Mouse (Mus musculus): ENCODE measurements around the gene Dyrk3.
"Not testable (repeated sequence)": the region's sequence is repeated elsewhere in the genome, so short reads cannot be mapped to it uniquely, and the experiment has no call there.

The Dyrk3 gene

GRCm38 (mm10) chr1:131138191-131139016, at the start of gene Dyrk3:
Gene Dyrk3 (minus strand): TSS chr1:131138340.
- peak; percentile 93 for DNase-seq

DNA sequence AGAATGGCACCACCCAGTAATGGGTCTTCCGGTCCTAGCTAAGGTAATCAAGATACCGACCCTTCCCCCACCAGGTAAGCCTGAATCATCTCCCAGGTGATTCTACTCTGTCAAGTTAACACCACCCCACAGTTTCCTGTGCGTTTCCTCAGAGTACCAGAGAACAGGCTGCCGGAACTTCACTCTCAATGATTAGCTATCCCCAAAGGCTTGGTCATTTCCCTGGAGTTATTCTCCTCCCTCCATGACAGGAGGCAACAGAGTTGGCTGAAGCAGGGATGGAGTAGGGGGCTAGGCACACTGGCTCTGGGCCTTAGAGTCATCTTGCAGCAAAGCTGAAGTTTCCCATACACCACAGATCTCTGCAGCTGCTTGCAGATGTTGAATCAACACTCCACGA, 49.7 kb upstream of the Dyrk3 start:
- DNase-seq, result no peak

DNA sequence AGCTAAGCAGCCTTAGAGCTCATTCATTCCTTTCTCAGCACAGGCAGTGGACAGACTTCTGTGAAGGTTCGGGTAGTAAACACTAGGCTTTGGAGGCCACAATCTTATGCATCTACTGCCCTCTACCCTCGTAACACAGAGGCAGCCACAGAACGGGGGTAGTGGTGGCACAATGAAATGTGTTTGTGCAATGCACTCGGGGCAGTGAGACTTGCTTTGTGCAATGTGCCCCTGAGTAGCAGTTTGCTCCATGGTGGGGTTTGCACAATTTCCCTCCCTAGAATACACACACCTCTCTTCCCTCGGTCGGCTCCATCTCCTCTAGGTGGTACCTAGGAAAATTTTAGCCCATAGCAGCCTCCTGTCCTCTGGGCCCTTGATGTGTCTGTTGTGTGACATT, 48.9 kb upstream of the Dyrk3 start:
- no peak for DNase-seq

- DNase-seq, result no peak
Measured at GRCm38 (mm10) chr1:131185821-131186506, 47.8 kb upstream of the Dyrk3 start.

DNA sequence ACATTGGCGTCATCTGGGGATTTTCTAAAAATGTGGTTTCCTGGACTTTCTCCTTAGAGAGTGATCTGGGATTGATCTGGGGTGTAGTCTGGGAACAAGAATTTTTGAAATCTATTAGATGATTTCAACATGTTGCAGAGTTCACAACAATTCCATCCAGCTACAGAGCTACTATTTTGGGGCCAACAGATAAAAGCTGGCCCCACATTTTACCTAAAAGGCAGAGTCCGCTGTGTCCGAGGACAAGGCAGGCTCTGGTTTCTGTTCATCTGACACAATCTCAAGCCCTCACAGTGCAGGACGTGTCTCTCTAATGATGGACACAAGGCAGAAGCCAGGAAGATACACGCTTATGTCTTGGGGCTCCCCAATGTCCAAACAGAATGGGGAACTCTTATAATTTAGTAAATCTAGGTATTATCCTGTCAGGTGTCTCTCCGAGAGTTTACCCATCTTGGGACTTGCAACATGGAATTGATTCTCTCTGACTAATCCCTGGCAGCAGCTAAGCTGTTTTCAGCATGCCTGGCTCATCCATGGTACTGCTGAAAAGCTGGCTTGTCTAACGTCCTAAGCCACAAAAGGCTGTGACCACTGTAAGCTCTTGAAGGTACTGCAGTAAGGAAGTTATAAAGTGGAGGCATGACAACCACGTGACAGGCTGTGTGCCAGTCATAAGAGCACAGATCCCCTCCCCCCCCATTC, 47.0 kb upstream of the Dyrk3 start:
- no peak for DNase-seq

GRCm38 (mm10) chr1:131184253-131184955, 46.3 kb upstream of the Dyrk3 start:
- DNase-seq, result no peak

- no peak for DNase-seq
Measured at GRCm38 (mm10) chr1:131183201-131183600, 45.1 kb upstream of the Dyrk3 start.

- peak; percentile 83 for DNase-seq
Measured at GRCm38 (mm10) chr1:131181642-131182527, 43.7 kb upstream of the Dyrk3 start.

DNA sequence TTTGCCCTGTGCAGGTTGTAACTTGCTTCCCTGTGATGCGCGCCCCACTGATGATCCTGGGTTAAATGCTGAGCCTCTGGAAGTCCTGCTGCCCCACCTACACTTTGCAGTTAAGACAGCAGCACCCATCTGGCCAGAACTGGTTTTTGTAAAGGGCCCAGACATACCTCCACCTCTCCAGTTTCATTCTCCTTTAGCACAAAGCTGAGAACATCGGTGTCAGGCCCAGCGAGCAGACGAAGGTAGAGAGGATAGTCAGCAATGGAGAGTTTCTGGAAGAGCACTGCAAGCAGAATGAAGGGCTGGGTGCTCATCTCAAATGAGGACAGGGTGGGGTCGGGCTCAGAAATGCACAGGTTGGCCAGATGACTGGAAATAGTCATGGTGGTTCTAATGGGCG, 42.2 kb upstream of the Dyrk3 start:
- DNase-seq, result no peak

- DNase-seq, result no peak
Measured at GRCm38 (mm10) chr1:131178083-131178482, 39.9 kb upstream of the Dyrk3 start.

- DNase-seq, result no peak
Measured at GRCm38 (mm10) chr1:131177249-131177648, 39.1 kb upstream of the Dyrk3 start.

GRCm38 (mm10) chr1:131175819-131176218, 37.7 kb upstream of the Dyrk3 start:
- no peak for DNase-seq

DNA sequence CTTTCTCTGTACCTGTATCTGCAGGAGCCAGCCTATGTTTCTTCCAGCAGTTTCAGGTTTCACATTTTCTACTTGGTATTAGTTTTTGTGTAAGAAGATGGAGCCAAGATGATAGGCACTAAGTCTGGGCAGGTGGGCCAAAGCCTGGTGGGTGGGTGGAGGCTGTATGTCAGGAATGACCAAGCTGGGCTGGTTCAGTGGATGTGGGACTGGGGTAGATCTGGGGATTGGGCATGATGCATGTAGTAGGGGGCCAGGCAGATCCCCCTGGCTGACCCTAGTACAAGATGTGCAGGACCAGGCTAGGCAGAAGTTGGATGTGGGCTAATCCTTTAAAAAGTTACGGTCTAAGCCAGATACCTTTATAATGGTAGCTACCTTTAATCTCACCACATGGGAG, 37.0 kb upstream of the Dyrk3 start:
- DNase-seq, result no peak

GRCm38 (mm10) chr1:131174299-131174861, 36.2 kb upstream of the Dyrk3 start:
- no peak for DNase-seq

DNA sequence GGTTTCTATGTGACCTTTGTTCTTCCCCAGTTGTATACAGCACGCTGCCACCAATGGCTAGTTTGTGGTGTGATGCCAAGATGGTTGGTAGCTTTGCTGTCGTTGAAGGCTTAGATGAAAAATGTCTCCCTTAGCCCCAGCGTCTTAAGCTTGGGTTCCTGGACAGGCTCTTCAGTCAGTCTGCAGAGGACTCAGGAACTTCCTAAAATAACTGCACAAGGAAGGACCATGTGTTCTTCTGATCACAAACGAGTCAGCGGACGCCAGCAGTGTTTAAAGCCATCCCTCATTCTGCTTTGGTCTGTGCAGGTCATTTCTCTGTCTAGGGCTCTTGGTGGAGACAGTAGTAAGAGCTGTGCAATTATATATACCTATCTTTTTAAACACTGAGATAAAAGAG, 35.7 kb upstream of the Dyrk3 start:
- DNase-seq, result no peak

GRCm38 (mm10) chr1:131173001-131173400, 34.9 kb upstream of the Dyrk3 start:
- DNase-seq, result no peak

DNA sequence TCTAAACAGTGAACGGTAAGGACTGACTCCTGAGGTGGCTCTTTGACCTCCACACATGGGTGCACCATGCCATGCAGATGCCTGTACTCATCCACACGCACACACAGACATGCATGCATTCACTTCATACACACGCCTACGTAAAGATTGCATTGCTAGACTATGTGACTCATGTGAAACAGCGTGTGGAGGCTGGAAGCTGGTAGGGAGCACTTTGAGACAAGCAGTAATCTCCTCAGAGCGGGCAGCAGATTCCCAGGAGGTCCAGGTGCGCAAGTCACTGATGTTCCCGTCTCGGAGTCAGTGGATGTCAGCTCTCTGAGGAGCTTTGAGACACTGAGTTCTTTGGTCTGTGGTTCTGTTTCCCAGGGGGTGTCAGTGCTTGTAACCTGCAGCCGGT, 29.5 kb upstream of the Dyrk3 start:
- DNase-seq, result no peak

- DNase-seq, result no peak
Measured at GRCm38 (mm10) chr1:131164427-131164826, 26.3 kb upstream of the Dyrk3 start.

GRCm38 (mm10) chr1:131161091-131161490, 23.0 kb upstream of the Dyrk3 start:
- DNase-seq, result no peak

- not testable (repeated sequence) for DNase-seq
Measured at GRCm38 (mm10) chr1:131159573-131160327, 21.6 kb upstream of the Dyrk3 start.

DNA sequence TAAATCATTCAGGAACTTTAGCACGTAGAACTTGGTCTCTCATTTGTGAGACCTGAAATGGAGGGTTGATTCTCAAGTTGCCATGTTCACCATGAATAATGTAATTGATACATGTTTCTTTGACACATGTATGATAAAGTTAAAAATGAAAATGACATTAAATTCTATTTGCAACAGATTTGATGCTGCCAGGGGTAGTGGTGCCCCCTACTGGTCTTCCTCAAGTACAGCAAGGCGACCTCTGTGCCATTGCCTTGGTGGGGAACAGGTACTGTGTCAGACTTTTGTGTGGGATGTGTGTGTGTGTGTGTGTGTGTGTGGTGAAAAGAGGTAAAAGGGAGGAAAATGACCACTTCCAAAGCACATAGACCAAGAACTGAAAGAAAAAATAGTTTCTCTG, 17.3 kb upstream of the Dyrk3 start:
- DNase-seq, result no peak

All from kidney, adult 18-20 months (tissue).